Mouse (Mus musculus): ENCODE measurements around the gene Sp1. TPM values are rescaled to one million over a fixed set of nuclear protein-coding genes. Genes with fewer than 3 reads are reported as not detected.

The Sp1 gene
- polyA plus RNA-seq, 1 experiment from 2014 or later: 13.9 TPM

GRCm38 (mm10) chr15:102366733-102367344 lies 39.1 kb upstream of the Sp1 start, which contains the start of gene Sp7:
Sp7 (minus strand) TSS chr15:102367182.
- Histone ChIP-seq H3K9me3 (replicated peaks; ENCODE audit: control insufficient read depth, low read length) (no peaks in the 10 kb centered on the region), H3K27ac (replicated peaks; ENCODE audit: low read depth, low read length) (no peak within 1 kb of the TSS), H3K27me3 (ENCODE audit: control insufficient read depth, insufficient read depth, low read length) (no peaks in the 10 kb centered on the region; the same call in 1 of the 2 replicates), H3K9ac (replicated peaks; ENCODE audit: low read length) (peak within 1 kb of the TSS; percentile 53), H3K4me3 (ENCODE audit: low read depth, low read length) (peak within 1 kb of the TSS; percentile 22), H3K4me1 (ENCODE audit: control insufficient read depth, insufficient read depth, low read length) (peaks cover 15% of the 10 kb centered on the region), H3K4me2 (ENCODE audit: low read depth, low read length) (peak within 1 kb of the TSS; percentile 48), H3K36me3 (replicated peaks; ENCODE audit: control insufficient read depth, insufficient read depth, low read depth, low read length) (no peaks in the 10 kb centered on the region)
- DNase-seq (ENCODE audit: low spot score): peak; percentile 50
- WGBS: 8% methylated on average over 15 of the region's 15 CpGs
- no peak for ATAC-seq (replicated peaks; ENCODE audit: insufficient number of reproducible peaks, low FRiP score, low TSS enrichment, low read depth)

GRCm38 (mm10) chr15:102369972-102370371 lies 36.0 kb upstream of the Sp1 start:
- Histone ChIP-seq H3K4me3 (ENCODE audit: low read depth, low read length) (no peak overlapping the region), H3K9ac (replicated peaks; ENCODE audit: low read length) (peak overlapping the region; percentile 39; the same call in 1 of the 2 replicates), H3K27ac (replicated peaks; ENCODE audit: low read depth, low read length) (peak overlapping the region; percentile 62; the same call in 1 of the 2 replicates), H3K4me2 (ENCODE audit: low read depth, low read length) (no peak overlapping the region), H3K4me1 (ENCODE audit: control insufficient read depth, insufficient read depth, low read length) (peaks cover 11% of the 10 kb centered on the region), H3K36me3 (replicated peaks; ENCODE audit: control insufficient read depth, insufficient read depth, low read depth, low read length) (no peaks in the 10 kb centered on the region), H3K27me3 (ENCODE audit: control insufficient read depth, insufficient read depth, low read length) (no peaks in the 10 kb centered on the region; the same call in 1 of the 2 replicates), H3K9me3 (replicated peaks; ENCODE audit: control insufficient read depth, low read length) (no peaks in the 10 kb centered on the region)
- 9% methylated on average over 13 of the region's 13 CpGs for WGBS
- ATAC-seq (replicated peaks; ENCODE audit: insufficient number of reproducible peaks, low FRiP score, low TSS enrichment, low read depth): no peak
- DNase-seq (ENCODE audit: low spot score): no peak

- Histone ChIP-seq H3K4me2 (ENCODE audit: low read depth, low read length) (peak overlapping the region; percentile 38), H3K9ac (replicated peaks; ENCODE audit: low read length) (peak overlapping the region; percentile 39), H3K4me1 (ENCODE audit: control insufficient read depth, insufficient read depth, low read length) (peaks cover 11% of the 10 kb centered on the region; the same call in 1 of the 2 replicates), H3K4me3 (ENCODE audit: low read depth, low read length) (peak overlapping the region; percentile 6; the same call in 1 of the 2 replicates), H3K9me3 (replicated peaks; ENCODE audit: control insufficient read depth, low read length) (no peaks in the 10 kb centered on the region), H3K27ac (replicated peaks; ENCODE audit: low read depth, low read length) (peak overlapping the region; percentile 62), H3K36me3 (replicated peaks; ENCODE audit: control insufficient read depth, insufficient read depth, low read depth, low read length) (no peaks in the 10 kb centered on the region), H3K27me3 (ENCODE audit: control insufficient read depth, insufficient read depth, low read length) (no peaks in the 10 kb centered on the region; the same call in 1 of the 2 replicates)
- WGBS: 2% methylated on average over 10 of the region's 10 CpGs
- ATAC-seq (replicated peaks; ENCODE audit: insufficient number of reproducible peaks, low FRiP score, low TSS enrichment, low read depth) (peak; percentile 59; the same call in 1 of the 2 replicates), DNase-seq (ENCODE audit: low spot score) (peak; percentile 74)
These were observed 35.2 kb upstream of the Sp1 start for GRCm38 (mm10) chr15:102370727-102371126.

- Histone ChIP-seq H3K27me3 (ENCODE audit: control insufficient read depth, insufficient read depth, low read length) (no peaks in the 10 kb centered on the region), H3K4me3 (ENCODE audit: low read depth, low read length) (peak overlapping the region; percentile 55), H3K27ac (replicated peaks; ENCODE audit: low read depth, low read length) (peak overlapping the region; percentile 88), H3K9ac (replicated peaks; ENCODE audit: low read length) (peak overlapping the region; percentile 75), H3K4me1 (ENCODE audit: control insufficient read depth, insufficient read depth, low read length) (peaks cover 3% of the 10 kb centered on the region; the same call in 1 of the 2 replicates), H3K9me3 (replicated peaks; ENCODE audit: control insufficient read depth, low read length) (no peaks in the 10 kb centered on the region), H3K36me3 (replicated peaks; ENCODE audit: control insufficient read depth, insufficient read depth, low read depth, low read length) (no peaks in the 10 kb centered on the region), H3K4me2 (ENCODE audit: low read depth, low read length) (peak overlapping the region; percentile 97)
- DNase-seq (ENCODE audit: low spot score): peak; percentile 67
- ATAC-seq (replicated peaks; ENCODE audit: insufficient number of reproducible peaks, low FRiP score, low TSS enrichment, low read depth): peak; percentile 67
- WGBS: under 1% methylated on average over 43 of the region's 43 CpGs
These were observed 29.3 kb upstream of the Sp1 start for GRCm38 (mm10) chr15:102376453-102377162.

GRCm38 (mm10) chr15:102377163-102377543 lies 28.8 kb upstream of the Sp1 start:
- DNase-seq (ENCODE audit: low spot score) (peak; percentile 96), ATAC-seq (replicated peaks; ENCODE audit: insufficient number of reproducible peaks, low FRiP score, low TSS enrichment, low read depth) (peak; percentile 35; the same call in 1 of the 2 replicates)
- Histone ChIP-seq H3K27ac (replicated peaks; ENCODE audit: low read depth, low read length) (peak overlapping the region; percentile 88), H3K4me1 (ENCODE audit: control insufficient read depth, insufficient read depth, low read length) (peaks cover 3% of the 10 kb centered on the region; the same call in 1 of the 2 replicates), H3K9ac (replicated peaks; ENCODE audit: low read length) (peak overlapping the region; percentile 75), H3K27me3 (ENCODE audit: control insufficient read depth, insufficient read depth, low read length) (no peaks in the 10 kb centered on the region), H3K36me3 (replicated peaks; ENCODE audit: control insufficient read depth, insufficient read depth, low read depth, low read length) (no peaks in the 10 kb centered on the region), H3K4me2 (ENCODE audit: low read depth, low read length) (peak overlapping the region; percentile 97), H3K4me3 (ENCODE audit: low read depth, low read length) (peak overlapping the region; percentile 55), H3K9me3 (replicated peaks; ENCODE audit: control insufficient read depth, low read length) (no peaks in the 10 kb centered on the region)
- WGBS: 0% methylated on average over 7 of the region's 7 CpGs

GRCm38 (mm10) chr15:102377810-102378262 lies 28.1 kb upstream of the Sp1 start:
- ATAC-seq (replicated peaks; ENCODE audit: insufficient number of reproducible peaks, low FRiP score, low TSS enrichment, low read depth): peak; percentile 51
- Histone ChIP-seq H3K9ac (replicated peaks; ENCODE audit: low read length) (peak overlapping the region; percentile 7), H3K4me1 (ENCODE audit: control insufficient read depth, insufficient read depth, low read length) (peaks cover 3% of the 10 kb centered on the region; the same call in 1 of the 2 replicates), H3K4me2 (ENCODE audit: low read depth, low read length) (peak overlapping the region; percentile 97), H3K36me3 (replicated peaks; ENCODE audit: control insufficient read depth, insufficient read depth, low read depth, low read length) (no peaks in the 10 kb centered on the region), H3K27ac (replicated peaks; ENCODE audit: low read depth, low read length) (peak overlapping the region; percentile 88), H3K4me3 (ENCODE audit: low read depth, low read length) (no peak overlapping the region), H3K27me3 (ENCODE audit: control insufficient read depth, insufficient read depth, low read length) (no peaks in the 10 kb centered on the region), H3K9me3 (replicated peaks; ENCODE audit: control insufficient read depth, low read length) (no peaks in the 10 kb centered on the region)
- WGBS: 2% methylated on average over 10 of the region's 10 CpGs
- peak; percentile 79 for DNase-seq (ENCODE audit: low spot score)

- Histone ChIP-seq H3K27me3 (ENCODE audit: control insufficient read depth, insufficient read depth, low read length) (no peaks in the 10 kb centered on the region), H3K4me3 (ENCODE audit: low read depth, low read length) (no peak overlapping the region), H3K36me3 (replicated peaks; ENCODE audit: control insufficient read depth, insufficient read depth, low read depth, low read length) (no peaks in the 10 kb centered on the region), H3K27ac (replicated peaks; ENCODE audit: low read depth, low read length) (no peak overlapping the region), H3K4me1 (ENCODE audit: control insufficient read depth, insufficient read depth, low read length) (peaks cover 3% of the 10 kb centered on the region; the same call in 1 of the 2 replicates), H3K9ac (replicated peaks; ENCODE audit: low read length) (no peak overlapping the region), H3K9me3 (replicated peaks; ENCODE audit: control insufficient read depth, low read length) (no peaks in the 10 kb centered on the region), H3K4me2 (ENCODE audit: low read depth, low read length) (no peak overlapping the region)
- ATAC-seq (replicated peaks; ENCODE audit: insufficient number of reproducible peaks, low FRiP score, low TSS enrichment, low read depth): peak; percentile 54; the same call in 1 of the 2 replicates
- under 1% methylated on average over 7 of the region's 7 CpGs for WGBS
- DNase-seq (ENCODE audit: low spot score): peak; percentile 96
These were observed 24.4 kb upstream of the Sp1 start for GRCm38 (mm10) chr15:102381575-102381974.
